Mouse (Mus musculus) B cell, adult (primary cell): Measurements from ENCODE around the gene Fcrl6. TPM values are rescaled to one million over a fixed set of nuclear protein-coding genes. Genes with fewer than 3 reads are reported as not detected.

Source experiments
- total RNA-seq: library from RNA; stranded (reverse); gene quantifications from 4 replicates; pipeline ENCODE4 v1.2.4, GENCODE M21; 2023; ENCODE audit not compliant: inconsistent age

The Fcrl6 gene
- total RNA-seq: not detected in 4 replicates

DNA sequence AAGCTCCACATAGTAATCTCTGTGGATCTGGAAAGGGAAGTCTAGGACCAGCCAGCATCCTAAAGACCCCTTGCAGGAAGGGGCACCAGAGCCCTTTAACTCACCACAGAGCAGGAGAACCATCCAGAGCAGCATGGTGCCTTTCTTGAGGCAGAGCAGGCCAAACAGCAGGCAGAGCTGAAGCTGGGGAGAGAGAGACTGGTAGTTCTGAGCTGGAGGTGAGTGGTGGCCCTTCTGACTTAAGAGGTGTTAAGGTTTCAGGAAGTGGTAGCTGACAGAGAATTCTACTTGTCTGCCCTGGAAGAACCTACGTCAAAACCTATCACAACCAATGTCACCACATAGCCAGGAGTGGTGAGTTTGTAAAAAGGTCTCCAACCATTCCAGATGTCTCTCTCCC is at the start of gene Fcrl6:
Fcrl6 (minus strand) TSS at position 226 of the 400 bp plus-strand sequence.

DNA sequence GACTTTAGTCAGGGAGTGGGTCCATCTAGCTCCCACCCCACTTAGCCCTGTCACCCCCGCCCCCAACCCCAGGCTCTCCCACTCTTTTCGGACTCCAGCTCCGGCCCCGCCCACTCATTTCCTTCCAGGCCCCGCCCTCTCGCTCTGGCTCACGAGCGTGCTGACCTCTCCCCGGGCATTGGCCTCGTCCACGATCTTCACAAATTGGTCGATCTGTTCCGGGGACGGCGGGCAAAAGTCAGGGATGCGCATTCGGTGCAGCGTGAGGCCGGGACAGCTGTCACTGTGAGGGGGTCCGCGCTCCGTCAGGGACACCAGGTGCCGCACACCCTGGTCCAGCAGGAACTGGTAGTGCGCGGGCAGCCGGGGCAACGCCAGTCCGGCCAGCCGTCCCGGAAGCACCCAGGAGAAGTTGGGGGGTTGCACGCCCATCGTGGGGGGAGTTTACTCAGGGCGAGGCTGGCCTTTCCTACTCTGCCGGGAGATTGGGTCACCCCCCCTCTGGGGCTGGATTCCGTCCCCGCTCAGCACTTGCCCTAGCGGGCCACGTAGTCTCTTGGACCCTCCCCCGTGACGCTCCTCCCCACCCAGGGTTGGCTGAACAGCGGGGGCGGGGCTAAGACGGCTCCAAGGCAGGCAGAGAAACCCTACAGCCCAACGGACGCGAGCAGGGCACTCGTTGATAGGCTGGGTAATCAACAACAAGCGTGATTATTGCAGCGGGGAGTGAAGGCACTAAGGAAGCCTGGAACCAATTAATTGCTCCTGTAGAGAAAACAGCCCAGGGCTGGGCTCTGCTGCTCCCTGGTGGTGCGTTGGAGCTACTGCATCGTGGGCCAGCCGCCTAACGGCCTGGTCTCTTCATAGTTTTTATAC is 30.3 kb upstream of the Fcrl6 start, which contains the start of gene Dusp23:
Dusp23 (minus strand) TSS at position 512 of the 876 bp plus-strand sequence.

DNA sequence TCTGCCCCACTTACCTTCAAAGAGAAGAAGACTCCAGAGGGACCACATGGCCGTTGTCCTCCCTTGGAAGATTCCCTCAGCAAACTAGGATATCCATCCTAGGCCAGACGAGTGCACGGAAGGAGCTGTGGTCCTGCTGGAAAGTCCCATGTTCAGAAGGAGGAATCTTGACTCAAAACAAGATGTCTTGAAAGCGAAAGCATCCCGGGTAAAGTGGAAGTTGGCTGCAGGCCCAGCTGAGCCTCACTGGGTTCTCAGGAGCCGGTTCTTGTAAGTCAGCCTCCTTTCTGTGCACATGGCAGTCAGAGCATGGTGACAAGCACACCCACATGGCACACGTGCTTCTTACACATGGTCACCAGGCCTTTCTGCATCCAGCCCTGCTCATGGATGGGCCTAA is 12.0 kb downstream of the Fcrl6 start, which contains the start of gene Slamf8:
Slamf8 (minus strand) TSS at position 184 of the 400 bp plus-strand sequence.

DNA sequence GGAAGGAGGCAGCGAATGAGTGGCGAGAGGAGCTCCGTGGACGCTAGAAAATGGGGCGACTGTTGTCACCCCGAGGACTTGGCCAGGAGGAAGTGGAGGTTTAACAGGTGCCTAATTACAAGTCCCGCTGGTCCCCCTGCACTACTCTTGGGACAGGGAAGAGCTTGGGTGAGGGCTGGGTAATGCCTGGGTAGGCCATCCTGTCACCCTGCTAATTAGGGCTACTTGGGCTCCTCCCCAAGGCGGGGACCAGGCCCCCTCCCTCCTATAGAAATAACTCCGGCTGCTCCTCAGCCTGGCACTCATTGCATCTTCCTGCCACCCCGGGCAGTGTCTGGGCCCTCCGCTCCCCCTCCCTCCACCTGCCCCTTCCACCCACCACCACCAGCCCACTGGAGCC is 46.7 kb downstream of the Fcrl6 start, which contains the start of gene Vsig8:
Vsig8 (plus strand) TSS at position 301 of the 400 bp plus-strand sequence.

Other genes with a start within 250 kb of the Fcrl6 start
- 29.2 to 30.4 TPM (median 29.7 TPM) in 4 replicates for gene Pigm, start 226.0 kb downstream of the Fcrl6 start, total RNA-seq
- gene Slamf9, start 127.2 kb downstream of the Fcrl6 start, total RNA-seq: 0.78 to 3.9 TPM (median 2.9 TPM) in 4 replicates
- gene Igsf9, start 120.8 kb downstream of the Fcrl6 start, total RNA-seq: 7.6 to 12.2 TPM (median 10.3 TPM) in 4 replicates
- gene Tagln2, start 102.5 kb downstream of the Fcrl6 start, total RNA-seq: 117 to 134 TPM (median 125 TPM) in 4 replicates
- 3.6 to 5.2 TPM (median 4.1 TPM) in 4 replicates for gene Cfap45, start 81.8 kb downstream of the Fcrl6 start, total RNA-seq
- gene Vsig8, start 46.6 kb downstream of the Fcrl6 start, total RNA-seq: not detected in 4 replicates
- 0.30 to 1.1 TPM (median 0.52 TPM) in 4 replicates for gene Slamf8, start 12.0 kb downstream of the Fcrl6 start, total RNA-seq
- 0.48 to 0.71 TPM (median 0.56 TPM) in 4 replicates for gene Dusp23, start 30.4 kb upstream of the Fcrl6 start, total RNA-seq
- not detected in 4 replicates for gene Crp, start 95.5 kb upstream of the Fcrl6 start, total RNA-seq